Mouse (Mus musculus): Measurements from ENCODE around the gene Ptprc.

GRCm38 (mm10) chr1:138137024-138137577, 38.4 kb downstream of the Ptprc start:
- TF ChIP-seq CTCF (IDR thresholded peaks at IDR 0.05; ENCODE audit: low read depth, low read length) (no peak), POLR2A (IDR thresholded peaks at IDR 0.05; ENCODE audit: insufficient read depth, low read length) (no peak), EP300 (IDR thresholded peaks at IDR 0.05; ENCODE audit: insufficient read depth, low read depth, low read length) (no peak)

Data from ES-Bruce4 (cell line).